Mouse (Mus musculus) lung, adult 18-20 months (tissue): Measurements from ENCODE around the gene Ndufs2.

Source experiments
- DNase-seq, 2 experiments: peaks; one replicate each; pipeline ENCODE4 v3.0.0; 2022; ENCODE audit warnings: mixed read lengths in 2 of 2

Gene Ndufs2

DNA sequence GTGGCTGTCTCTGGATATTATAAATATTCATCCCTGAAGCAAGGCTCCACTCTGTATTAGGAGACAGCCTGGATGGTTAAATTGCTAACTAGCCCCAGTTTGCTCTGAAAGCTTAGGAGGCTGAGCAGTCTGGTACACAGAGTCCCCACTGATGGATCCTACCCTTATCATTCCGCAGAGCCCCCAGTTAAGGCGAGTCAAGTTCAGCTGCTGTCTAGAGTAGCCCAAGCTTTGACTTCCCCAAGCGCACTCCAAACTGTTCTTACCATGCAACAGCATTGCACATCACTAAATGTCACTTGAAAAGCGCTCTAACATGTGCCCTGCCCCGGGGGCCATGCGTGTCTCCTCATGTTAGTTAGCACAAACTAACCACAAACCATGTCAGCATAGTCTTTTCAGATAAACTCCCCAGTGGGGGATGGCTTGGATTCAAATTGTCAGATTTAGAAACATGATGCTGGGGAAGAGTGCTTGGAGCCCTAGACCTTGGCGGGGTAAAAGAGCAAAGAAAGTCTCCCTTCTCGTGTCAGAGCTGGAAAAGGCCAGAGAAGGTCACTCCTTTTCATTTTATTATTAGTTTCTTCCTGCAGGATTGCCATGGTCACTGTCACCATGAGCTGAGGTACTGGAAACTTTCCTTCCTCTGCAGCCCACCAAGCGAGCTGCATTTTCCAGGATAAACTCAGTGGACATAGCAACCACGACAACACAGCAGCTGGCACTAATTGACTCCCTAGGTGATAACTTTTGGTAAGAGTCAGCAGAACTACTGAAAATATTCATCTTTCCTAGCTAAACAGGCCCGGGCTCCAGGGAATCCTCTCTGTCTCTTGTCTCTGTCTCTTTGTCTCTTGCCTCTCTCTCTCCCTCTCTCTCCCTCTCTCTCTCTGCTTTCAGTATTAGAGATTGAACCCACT lies 57.0 kb downstream of the Ndufs2 start:
- no peak for DNase-seq

DNA sequence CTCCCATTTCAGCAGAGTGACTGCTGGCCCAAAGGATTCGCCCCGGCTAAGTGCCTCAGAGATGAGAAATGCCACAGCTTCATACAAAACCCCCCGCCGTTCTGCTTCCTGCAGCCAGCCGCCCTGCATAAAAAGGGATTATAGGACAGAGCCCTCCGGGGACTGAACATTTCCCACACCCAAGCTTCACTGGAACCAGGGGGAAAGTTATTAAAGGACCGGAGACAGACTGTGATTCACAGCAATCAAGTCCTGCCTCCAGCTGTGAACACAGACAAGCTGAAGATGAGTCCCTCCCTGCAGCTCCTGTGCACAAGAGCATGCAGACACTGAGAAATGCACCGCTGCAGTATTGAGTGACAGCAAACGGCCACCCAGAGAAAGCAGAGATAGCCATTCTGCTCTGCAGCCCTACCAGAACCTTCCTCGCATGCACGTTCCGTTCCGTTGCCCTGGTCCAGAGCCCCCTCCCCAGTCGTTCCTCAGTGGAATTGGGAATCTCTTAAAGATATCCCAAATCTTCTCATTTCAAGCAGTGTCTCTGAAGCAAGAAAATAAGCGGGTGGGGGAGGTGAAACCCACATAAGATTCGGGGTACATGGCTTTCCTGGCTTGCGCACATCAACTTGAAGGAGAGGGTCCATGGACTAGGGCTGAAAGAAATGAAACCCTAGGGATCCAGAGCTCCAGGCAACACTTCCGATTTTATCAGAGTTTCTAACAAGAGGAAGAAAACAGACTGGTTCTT lies 57.9 kb downstream of the Ndufs2 start:
- no peak for DNase-seq

DNA sequence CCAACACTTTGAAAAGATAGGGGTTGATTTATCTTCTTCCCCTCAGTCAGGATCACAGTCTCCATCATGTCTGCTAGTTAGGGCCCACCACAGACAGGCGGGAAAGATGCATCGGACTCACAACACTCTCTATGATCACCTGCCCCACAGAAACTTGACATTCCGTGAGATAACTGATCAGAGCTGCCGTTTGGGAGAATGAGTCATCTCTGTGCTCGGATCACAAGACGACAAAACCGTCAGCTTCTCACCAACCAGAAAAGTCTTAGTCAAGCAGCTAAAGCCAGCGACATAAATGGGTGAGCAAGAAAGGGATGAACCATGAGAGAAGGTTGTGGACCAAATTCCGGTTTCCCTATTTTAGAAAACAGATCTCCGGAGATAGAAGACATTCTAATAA lies 58.9 kb downstream of the Ndufs2 start:
- DNase-seq = no peak

DNA sequence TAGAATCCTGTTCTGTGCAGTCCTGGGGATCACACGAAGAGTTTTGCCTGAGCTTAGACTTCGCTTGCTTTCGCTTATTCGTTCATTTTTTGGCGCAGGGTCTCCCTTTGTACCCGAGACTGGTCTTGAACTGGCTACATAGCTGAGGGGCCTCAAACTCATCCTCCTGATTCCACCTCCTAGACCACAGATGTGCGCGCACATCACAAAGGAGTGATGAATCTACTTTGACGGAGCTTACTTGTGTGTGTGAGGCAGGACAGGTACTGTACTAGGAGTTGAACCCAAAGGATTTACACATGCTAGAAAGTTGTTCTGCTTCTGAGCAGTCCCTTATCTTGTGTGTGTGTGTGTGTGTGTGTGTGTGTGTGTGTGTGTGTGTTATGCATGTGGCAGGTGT lies 60.4 kb downstream of the Ndufs2 start:
- no peak for DNase-seq

DNA sequence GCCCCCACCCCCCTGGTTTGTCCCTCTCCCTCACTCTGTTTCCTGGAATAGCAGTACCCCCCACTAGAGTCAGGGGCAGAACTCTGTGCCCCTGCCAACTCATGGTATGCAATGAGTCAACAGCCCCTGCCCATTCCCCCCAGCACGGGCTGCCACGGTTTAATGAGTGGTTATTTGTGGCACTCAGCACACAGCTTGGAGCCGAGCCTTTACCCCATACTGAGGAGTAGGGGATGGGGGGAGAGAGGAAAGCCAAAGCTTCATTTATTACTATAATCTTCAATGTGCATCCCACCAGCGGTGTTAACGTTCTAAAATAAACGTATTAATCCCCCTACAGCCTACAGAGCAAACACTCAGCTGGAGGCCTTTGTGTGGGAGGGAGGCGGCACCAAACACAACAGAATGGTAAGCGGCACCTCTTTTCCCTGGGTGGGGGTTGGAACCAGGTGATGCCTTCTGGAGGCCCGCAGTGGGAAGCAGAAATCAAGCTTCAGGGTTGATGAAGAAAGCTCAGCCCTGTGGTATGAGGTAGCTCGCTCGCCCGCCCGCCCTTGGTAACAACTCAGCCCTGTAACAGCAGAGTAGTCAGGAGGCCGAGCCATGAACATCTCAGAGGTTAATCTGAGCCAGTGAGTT lies 61.6 kb downstream of the Ndufs2 start:
- peak in 1 of 2 experiments; percentile 13 for DNase-seq

DNA sequence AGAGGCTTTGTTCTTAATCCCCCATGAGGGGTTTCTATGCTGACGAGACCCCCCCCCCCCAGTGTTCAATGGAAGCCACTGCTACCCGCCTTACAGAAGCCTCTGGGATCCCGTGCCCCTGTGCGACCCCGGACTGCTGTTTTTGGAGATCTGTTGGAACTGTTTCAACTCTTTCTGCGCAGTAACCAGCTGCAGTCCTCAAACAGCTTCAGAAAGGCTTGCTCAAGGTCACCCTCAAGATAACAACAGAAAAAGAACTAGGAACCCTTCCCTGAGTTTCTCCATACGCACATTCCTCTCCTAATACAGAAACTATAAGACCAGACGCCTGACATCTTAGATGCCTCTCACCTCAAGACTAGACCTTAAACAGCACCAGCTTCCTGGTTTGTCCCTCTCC lies 62.1 kb downstream of the Ndufs2 start:
- DNase-seq = no peak

DNA sequence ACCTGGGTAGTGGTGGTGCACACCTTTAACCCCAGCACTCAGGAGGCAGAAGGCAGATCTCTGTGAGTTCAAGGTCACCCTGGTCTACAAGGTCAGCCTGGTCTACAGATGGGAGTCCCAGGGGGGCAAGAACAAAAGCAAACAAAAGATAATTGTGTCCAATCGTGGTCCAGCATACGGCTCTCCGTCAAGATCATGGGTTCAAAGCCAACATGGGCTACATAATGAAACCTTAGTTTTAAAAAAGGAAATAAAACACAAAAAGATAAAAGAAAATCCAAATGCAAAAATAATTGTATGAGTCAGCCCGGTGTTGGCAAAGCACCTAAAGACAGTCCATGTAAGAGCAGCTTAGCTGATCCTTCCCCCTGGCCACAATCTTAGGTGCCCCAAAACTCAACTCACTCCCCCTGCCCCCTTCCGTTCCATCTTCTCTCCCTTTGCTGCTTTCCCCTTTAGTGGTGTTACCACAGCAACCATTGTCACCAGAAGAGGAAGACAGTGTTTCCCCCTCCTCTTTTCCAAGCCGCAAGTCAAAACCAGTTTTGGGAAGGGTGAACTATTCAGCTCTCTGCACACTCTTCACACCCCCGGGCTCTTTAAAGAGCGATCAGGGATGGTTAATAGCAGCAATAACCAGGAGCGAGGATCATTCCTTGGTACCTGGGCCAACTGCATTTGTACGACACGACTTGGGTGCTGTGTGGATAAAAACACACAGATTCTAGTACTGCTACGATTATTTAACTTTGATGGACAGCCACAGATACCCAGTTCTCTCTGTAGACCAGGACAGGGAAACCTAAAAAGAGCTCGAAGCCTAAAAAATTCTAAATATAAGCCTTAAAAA lies 63.1 kb downstream of the Ndufs2 start:
- DNase-seq = no peak

DNA sequence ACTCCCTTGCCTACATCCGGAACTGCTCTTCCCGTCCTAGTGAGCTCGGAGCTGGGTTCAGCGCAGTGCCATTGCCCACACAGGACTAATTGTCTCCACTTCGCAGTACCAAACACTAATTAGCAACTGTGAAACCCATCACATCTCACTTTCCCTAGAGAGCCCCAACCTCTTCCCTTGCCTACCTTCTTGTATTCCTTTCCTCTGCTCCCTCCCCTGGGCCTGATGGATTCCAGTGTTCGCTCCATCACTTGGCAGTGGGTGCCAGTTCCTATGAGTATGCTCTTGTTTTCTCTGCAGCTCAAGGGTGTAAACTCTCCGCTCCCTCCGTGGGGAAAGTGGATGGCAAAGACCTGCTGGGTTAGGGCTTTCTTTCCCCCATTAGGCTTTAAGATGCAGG lies 65.5 kb downstream of the Ndufs2 start:
- no peak for DNase-seq
